In the genomic region with DNA sequence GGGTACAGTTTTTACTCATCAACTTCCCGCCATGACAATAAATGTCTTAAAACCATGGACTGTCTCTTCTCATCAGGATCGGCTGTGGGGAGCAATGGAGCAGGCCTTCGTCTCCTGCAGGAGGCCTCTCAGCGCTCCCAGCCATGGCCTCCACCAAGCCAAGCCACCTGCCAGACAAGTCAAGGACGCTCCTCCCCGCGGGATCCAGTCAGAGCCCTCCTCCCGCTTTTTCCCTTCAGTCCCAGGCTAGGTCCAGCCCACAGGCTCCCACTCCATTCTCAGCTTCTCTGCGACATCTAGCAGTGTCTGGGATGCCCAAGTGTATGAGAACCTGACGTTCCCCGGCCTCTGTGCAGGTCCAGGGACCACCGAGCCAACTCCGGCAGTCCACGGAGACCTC, we compare ENCODE assay signal across 20 mouse cellular contexts.
DNase-seq lines count a peak whose midpoint lies in the region; ATAC-seq lines count a peak whose summit lies in the region.
"Had no signal": no experiment of that assay in that cellular context is flagged by ENCODE, and none has a peak within 500 bp of the region (broad histone marks: within the 10 kb centered on the region; RNA-seq: fewer than 3 reads in every experiment).

No protein-coding gene starts in this region.

- H3K9ac ChIP-seq in heart, embryonic 12.5 days: no peak overlapping the region
- H3K9ac ChIP-seq: forebrain, embryonic 15.5 days; heart, embryonic 13.5 days; hindbrain, embryonic 14.5 days; intestine, embryonic 15.5 days had no signal

- peak; percentile 8 for DNase-seq in adrenal gland, postnatal 25 days
- no peak for DNase-seq in adrenal gland, postnatal 4 days (ENCODE audit: low spot score in 2 of 2)
- no peak for DNase-seq in heart, postnatal 10 days
- peak; percentile 51 for DNase-seq in R1 (ENCODE audit: low read depth, low spot score)
- no peak for DNase-seq in limb, embryonic 10.5 days (ENCODE audit: low spot score)
- DNase-seq in urinary bladder, adult 2 months (ENCODE audit: low spot score): no peak
- DNase-seq: cerebellum, adult 11-12 months; cerebellum, adult 9-10 months; cerebellum, postnatal 25 days; gastrocnemius, postnatal 10 days; heart, adult 18-20 months; heart, postnatal 4 days; kidney, adult 18-20 months had no signal

- 81% methylated on average over 14 of the region's 14 CpGs for WGBS in heart, embryonic 12.5 days
- 90% methylated on average over 14 of the region's 14 CpGs for WGBS in limb, embryonic 10.5 days

- H3K27me3 ChIP-seq in heart, embryonic 12.5 days (replicated peaks): peaks cover 10% of the 10 kb centered on the region; the same call in 1 of the 2 replicates
- H3K27me3 ChIP-seq in limb, embryonic 10.5 days (ENCODE audit: low read depth, poor library complexity, severe bottlenecking): no peaks in the 10 kb centered on the region
- H3K27me3 ChIP-seq: CH12.LX; forebrain, embryonic 15.5 days; intestine, embryonic 15.5 days; Patski had no signal

- peaks cover 23% of the 10 kb centered on the region for H3K4me1 ChIP-seq in heart, embryonic 12.5 days (replicated peaks)
- peaks cover 15% of the 10 kb centered on the region for H3K4me1 ChIP-seq in limb, embryonic 10.5 days

- H3K9me3 ChIP-seq in heart, embryonic 12.5 days (replicated peaks): 0 out of 2 replicates have a peak, but pooled peaks cover 3% of the 10 kb centered on the region
- H3K9me3 ChIP-seq in limb, embryonic 10.5 days (replicated peaks): no peaks in the 10 kb centered on the region
- H3K9me3 ChIP-seq: forebrain, embryonic 15.5 days; intestine, embryonic 15.5 days had no signal

- intact Hi-C loops in heart, postnatal 10 days (cut with DNase I): no loop called here

- no peak overlapping the region for H3K4me2 ChIP-seq in heart, embryonic 12.5 days
- H3K4me2 ChIP-seq: forebrain, embryonic 15.5 days; heart, embryonic 13.5 days; hindbrain, embryonic 14.5 days; intestine, embryonic 15.5 days had no signal

- 0 out of 2 replicates have a peak, but pooled peaks have one; percentile 18 for ATAC-seq in heart, embryonic 12.5 days (ENCODE audit: insufficient number of reproducible peaks, low FRiP score)
- ATAC-seq: forebrain, embryonic 15.5 days; intestine, embryonic 15.5 days; Patski had no signal

- no peak overlapping the region for H3K27ac ChIP-seq in heart, embryonic 12.5 days (ENCODE audit: poor library complexity, severe bottlenecking)
- H3K27ac ChIP-seq in limb, embryonic 10.5 days: peak overlapping the region; percentile 27; the same call in 1 of the 2 replicates
- H3K27ac ChIP-seq: forebrain, embryonic 15.5 days; heart, embryonic 13.5 days; hindbrain, embryonic 14.5 days; intestine, embryonic 15.5 days had no signal

- no peaks in the 10 kb centered on the region for H3K36me3 ChIP-seq in heart, embryonic 12.5 days
- no peaks in the 10 kb centered on the region for H3K36me3 ChIP-seq in limb, embryonic 10.5 days
- H3K36me3 ChIP-seq: forebrain, embryonic 15.5 days; heart, embryonic 13.5 days; intestine, embryonic 15.5 days had no signal

- no peak overlapping the region for H3K4me3 ChIP-seq in heart, embryonic 12.5 days
- no peak overlapping the region for H3K4me3 ChIP-seq in limb, embryonic 10.5 days
- H3K4me3 ChIP-seq: forebrain, embryonic 15.5 days; heart, embryonic 13.5 days; intestine, embryonic 15.5 days had no signal

Comparison
In these comparisons a context has a peak if more than half of its experiments do, and no peak if none do; other contexts are left out.
1. DNase-seq: peak in adrenal gland, postnatal 25 days (single experiment) and R1 (single experiment); none in adrenal gland, postnatal 4 days (0 of 2), heart, postnatal 10 days (0 of 2), limb, embryonic 10.5 days (single experiment) and urinary bladder, adult 2 months (single experiment).